Comparison of ENCODE assay signal across 9 mouse cellular contexts in the genomic region with DNA sequence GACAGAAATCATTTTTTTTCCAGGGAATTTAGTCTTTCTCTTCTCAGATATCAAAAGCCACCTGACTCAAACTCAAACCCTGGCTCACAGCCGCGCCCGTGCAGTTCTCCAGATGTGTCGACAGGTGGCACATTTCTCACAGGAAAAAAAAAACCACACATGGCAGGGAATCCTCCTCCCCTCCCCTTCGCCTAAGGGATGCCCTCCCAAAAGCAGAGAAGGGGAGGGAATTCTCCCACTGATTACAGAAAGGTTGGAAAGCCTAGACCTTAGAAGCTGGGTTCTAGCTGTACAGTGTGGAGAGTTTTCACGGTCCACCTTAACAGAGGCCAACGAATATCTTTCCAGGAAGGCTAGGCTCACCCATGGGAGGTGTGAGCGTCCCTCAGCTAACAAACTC. TPM values are rescaled to one million over a fixed set of nuclear protein-coding genes. Genes with fewer than 3 reads are reported as not detected.
DNase-seq lines count a peak whose midpoint lies in the region; ATAC-seq and TF ChIP-seq lines count a peak whose summit lies in the region.
"Had no signal": no experiment of that assay in that cellular context is flagged by ENCODE, and none has a peak within 500 bp of the region (broad histone marks: within the 10 kb centered on the region; RNA-seq: fewer than 3 reads in every experiment).

No protein-coding gene starts in this region.

- H3K9ac ChIP-seq in midbrain, embryonic 13.5 days (replicated peaks), result no peak overlapping the region

- DNase-seq in adrenal gland, postnatal 10 days, result peak; percentile 38
- no peak for DNase-seq in adrenal gland, adult 2 months
- DNase-seq in layer of hippocampus, adult 2 months (ENCODE audit: low spot score in 2 of 2), result no peak
- DNase-seq in layer of hippocampus, adult 11-12 months (ENCODE audit: low spot score), result no peak
- DNase-seq in embryo, embryonic 10 days (ENCODE audit: low spot score), result peak; percentile 76
- DNase-seq in layer of hippocampus, adult 8-10 months (ENCODE audit: low spot score in 2 of 2), result no peak
- DNase-seq in thymus, adult 18-20 months, result no peak

- no peaks in the 10 kb centered on the region for H3K36me3 ChIP-seq in midbrain, embryonic 13.5 days

- no peak overlapping the region for H3K27ac ChIP-seq in layer of hippocampus, adult 2 months
- H3K27ac ChIP-seq in midbrain, embryonic 13.5 days, result no peak overlapping the region

- H3K4me2 ChIP-seq in midbrain, embryonic 13.5 days (replicated peaks), result peak overlapping the region; percentile 73

- peaks cover 10% of the 10 kb centered on the region for H3K4me1 ChIP-seq in midbrain, embryonic 13.5 days (replicated peaks)

- peaks cover 95% of the 10 kb centered on the region for H3K27me3 ChIP-seq in midbrain, embryonic 13.5 days

- ATAC-seq in midbrain, embryonic 13.5 days, result peak; percentile 16; the same call in 1 of the 2 replicates

- H3K9me3 ChIP-seq in midbrain, embryonic 13.5 days, result no peaks in the 10 kb centered on the region

- WGBS in midbrain, embryonic 13.5 days, result under 1% methylated on average over 8 of the region's 8 CpGs

- TF ChIP-seq CTCF in layer of hippocampus, adult 2 months (conservative IDR thresholded peaks at IDR 0.05), result peak; percentile 79

- no peak overlapping the region for H3K4me3 ChIP-seq in layer of hippocampus, adult 2 months
- H3K4me3 ChIP-seq in midbrain, embryonic 13.5 days (replicated peaks), result no peak overlapping the region

RNA-seq across cellular contexts. Expression of gene En1, which starts 7.6 kb away (rescaled TPM):
- total RNA-seq in adrenal gland, postnatal 10 days (2021), result under 1 TPM; 0.18 to 0.64 TPM
- total RNA-seq in adrenal gland, adult 2 months (2021), result not detected
- polyA plus RNA-seq in adrenal gland, adult 2 months (2012; rRNA removed), result 0.03 and 0.27 TPM in 2 replicates
- not detected for total RNA-seq in layer of hippocampus, adult 2 months (2021)
- polyA plus RNA-seq in midbrain, embryonic 13.5 days (2015; fragmentation: Nextera tagmentation; extraction: Ambion mirVana), result 9.0 and 13.6 TPM in 2 replicates
- not detected for total RNA-seq in layer of hippocampus, adult 8-10 months (2022)
- total RNA-seq: heart, postnatal 25 days had no signal

Comparison
In these comparisons a context has a peak if more than half of its experiments do, and no peak if none do; other contexts are left out.
1. DNase-seq: peak in adrenal gland, postnatal 10 days (single experiment) and embryo, embryonic 10 days (single experiment); none in adrenal gland, adult 2 months (single experiment), layer of hippocampus, adult 2 months (0 of 2), layer of hippocampus, adult 11-12 months (single experiment), layer of hippocampus, adult 8-10 months (0 of 2) and thymus, adult 18-20 months (0 of 2).